Mouse (Mus musculus): Measurements from ENCODE around the gene Cntnap1.
"Not testable (repeated sequence)": the region's sequence is repeated elsewhere in the genome, so short reads cannot be mapped to it uniquely, and the experiment has no call there.

The Cntnap1 gene

DNA sequence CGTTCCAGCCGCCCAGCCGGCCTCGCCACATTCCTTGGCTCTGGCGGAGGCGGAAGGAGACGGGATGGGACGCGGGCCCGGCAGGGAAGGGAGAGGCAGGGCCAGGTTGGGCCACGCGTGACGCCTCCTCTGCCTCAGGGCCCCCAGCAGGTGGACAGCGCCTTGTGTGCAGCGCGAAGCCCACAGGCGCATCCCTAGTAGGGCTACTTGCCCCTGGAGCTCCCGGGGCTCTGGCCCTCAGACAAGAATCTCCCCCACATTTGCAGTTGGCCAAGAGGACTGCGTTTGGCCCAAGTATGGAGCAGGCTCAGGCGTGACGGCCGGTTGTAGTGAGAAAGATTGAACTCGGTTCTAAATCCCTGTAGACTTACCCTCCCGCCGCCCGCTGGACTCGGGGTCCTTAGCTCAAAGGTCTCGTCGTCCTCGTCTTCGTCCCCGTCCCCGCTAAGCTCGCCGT, at the start of gene Cntnap1:
Cntnap1 (plus strand) TSS at position 170 of the 457 bp plus-strand sequence.
- DNase-seq (ENCODE audit: low read depth, low spot score) = no peak

GRCm38 (mm10) chr11:101120545-101121188, 49.7 kb upstream of the Cntnap1 start:
- no peak for DNase-seq (ENCODE audit: low read depth, low spot score)

- not testable (repeated sequence) for DNase-seq (ENCODE audit: low read depth, low spot score)
Observed at GRCm38 (mm10) chr11:101124494-101124893, 45.8 kb upstream of the Cntnap1 start.

GRCm38 (mm10) chr11:101125008-101125407, 45.3 kb upstream of the Cntnap1 start:
- not testable (repeated sequence) for DNase-seq (ENCODE audit: low read depth, low spot score)

DNA sequence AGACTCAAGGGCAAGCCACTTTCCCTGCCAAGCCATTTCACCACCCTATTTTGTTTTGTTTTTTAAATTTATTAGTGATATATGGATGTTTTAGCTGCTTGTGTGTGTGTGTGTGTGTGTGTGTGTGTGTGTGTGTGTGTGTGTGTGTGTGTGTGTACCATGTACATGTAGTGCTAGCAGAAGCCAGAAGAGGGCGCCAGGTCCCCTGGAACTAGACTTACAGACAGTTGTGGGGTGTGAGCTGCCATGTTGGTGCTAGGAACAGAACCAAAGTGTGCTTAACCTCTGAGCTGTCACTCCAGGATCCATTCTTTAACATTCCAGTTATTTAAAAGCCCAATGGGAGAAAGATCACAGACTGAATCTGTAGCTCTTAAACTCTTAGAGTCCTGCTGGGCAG, 43.2 kb upstream of the Cntnap1 start:
- DNase-seq (ENCODE audit: low read depth, low spot score) = no peak

GRCm38 (mm10) chr11:101128996-101129577, 41.2 kb upstream of the Cntnap1 start:
- no peak for DNase-seq (ENCODE audit: low read depth, low spot score)

DNA sequence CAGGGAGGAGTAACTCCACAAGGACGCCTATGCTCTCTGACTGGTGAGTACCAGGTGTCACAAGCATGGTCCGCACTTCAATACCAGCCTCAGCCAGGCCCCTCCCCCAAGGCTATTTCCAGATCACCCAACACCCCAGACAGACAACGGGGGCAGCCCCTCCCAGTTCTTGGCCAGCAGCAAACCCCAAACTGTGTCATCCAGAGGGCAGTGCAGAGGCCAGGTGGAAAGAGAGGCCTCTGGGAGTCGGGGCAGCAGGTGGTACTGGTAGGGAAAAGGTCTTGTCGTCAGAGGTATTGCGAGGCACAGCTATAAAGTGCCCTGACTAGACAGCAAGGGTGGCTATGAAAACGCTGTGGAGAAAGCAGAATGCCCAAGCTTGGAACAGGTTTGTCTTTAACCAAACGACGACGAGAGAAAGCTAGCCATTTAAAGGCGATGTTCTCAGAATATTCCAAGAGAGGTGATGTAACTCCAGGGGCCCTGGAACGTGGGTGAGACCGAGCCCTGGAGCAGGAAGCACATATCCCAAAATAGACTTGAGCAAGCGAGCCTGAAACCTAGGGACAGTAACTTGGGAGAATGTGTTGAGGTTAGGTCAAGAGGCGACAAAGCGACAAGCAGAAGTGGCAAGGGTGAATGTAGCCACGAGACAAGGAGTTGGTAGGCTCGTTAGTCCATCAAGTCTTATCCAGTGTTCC, 40.1 kb upstream of the Cntnap1 start:
- no peak for DNase-seq (ENCODE audit: low read depth, low spot score)

- DNase-seq (ENCODE audit: low read depth, low spot score) = no peak
Observed at GRCm38 (mm10) chr11:101131187-101131586, 39.1 kb upstream of the Cntnap1 start.

GRCm38 (mm10) chr11:101131701-101132100, 38.6 kb upstream of the Cntnap1 start:
- DNase-seq (ENCODE audit: low read depth, low spot score) = no peak

DNA sequence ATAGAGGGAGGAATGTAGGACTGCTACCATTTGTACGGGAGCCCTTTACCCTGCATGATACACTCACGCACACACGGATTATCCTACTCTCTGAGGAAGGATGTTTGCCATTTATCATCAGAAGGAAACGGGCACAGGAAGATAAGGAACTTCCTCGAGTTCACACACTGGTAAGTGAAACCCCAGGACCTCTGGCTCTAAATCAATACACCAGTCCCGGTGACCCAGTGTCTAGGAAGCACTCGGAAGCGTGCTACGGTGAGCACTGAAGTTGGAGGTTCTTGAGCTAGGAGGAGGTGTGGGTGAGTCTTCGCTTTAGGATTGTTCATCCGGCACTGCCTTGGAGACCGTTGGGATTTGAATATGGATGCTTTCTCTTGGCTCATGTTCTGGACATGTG, 37.3 kb upstream of the Cntnap1 start:
- no peak for DNase-seq (ENCODE audit: low read depth, low spot score)

- no peak for DNase-seq (ENCODE audit: low read depth, low spot score)
Observed at GRCm38 (mm10) chr11:101134217-101134865, 36.0 kb upstream of the Cntnap1 start.

GRCm38 (mm10) chr11:101137000-101137399, 33.3 kb upstream of the Cntnap1 start:
- DNase-seq (ENCODE audit: low read depth, low spot score) = no peak

- DNase-seq (ENCODE audit: low read depth, low spot score) = no peak
Observed at GRCm38 (mm10) chr11:101138536-101139181, 31.7 kb upstream of the Cntnap1 start.

DNA sequence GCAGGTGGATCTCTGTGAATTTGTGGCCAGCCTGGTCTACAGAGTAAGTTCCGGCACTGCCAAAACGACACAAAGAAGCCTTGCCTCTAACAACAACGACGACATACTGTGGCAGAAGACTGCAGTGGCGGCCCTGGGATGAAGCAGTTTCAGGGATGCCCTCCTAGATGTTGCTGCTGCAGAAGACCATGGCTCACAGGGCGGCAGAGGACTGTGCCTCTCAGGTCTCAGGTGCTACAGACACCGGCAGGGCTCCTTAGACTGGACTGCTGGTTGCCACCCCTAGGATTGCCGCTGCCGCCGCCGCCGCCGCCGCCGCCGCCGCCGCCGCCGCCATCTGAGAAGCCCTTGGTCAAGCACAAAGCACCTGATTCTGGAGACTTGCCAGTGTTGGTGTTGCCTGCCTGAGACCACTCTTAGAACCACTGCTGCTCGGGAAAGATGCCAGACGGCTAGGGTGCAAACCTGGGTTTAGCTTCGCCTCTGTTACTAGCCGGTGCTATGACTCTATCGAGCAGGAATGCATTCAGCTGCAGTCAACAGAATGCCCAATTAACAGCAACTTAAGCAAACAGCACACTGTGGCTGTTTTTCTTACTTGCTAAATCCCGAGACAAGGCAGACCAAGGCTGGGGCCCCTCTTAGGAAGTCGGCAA, 30.0 kb upstream of the Cntnap1 start:
- no peak for DNase-seq (ENCODE audit: low read depth, low spot score)

DNA sequence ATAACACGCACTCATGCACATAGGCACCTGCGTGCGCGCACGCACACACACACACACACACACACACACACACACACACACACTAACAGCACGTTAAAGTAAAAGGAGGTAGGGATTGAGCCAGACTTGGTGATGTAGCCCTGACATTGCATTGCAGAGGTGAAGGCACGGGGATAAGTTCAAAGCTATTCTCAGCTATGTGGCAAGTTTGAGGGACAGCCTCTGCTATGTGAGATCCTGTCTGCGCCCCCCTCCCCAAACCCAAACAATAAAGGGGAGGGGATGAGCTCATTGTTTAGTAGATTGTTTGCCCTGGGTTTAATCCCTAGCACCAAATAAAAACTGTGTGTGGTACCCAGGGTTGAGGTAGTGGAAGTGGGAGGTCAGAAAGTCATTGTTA, 29.2 kb upstream of the Cntnap1 start:
- no peak for DNase-seq (ENCODE audit: low read depth, low spot score)

DNA sequence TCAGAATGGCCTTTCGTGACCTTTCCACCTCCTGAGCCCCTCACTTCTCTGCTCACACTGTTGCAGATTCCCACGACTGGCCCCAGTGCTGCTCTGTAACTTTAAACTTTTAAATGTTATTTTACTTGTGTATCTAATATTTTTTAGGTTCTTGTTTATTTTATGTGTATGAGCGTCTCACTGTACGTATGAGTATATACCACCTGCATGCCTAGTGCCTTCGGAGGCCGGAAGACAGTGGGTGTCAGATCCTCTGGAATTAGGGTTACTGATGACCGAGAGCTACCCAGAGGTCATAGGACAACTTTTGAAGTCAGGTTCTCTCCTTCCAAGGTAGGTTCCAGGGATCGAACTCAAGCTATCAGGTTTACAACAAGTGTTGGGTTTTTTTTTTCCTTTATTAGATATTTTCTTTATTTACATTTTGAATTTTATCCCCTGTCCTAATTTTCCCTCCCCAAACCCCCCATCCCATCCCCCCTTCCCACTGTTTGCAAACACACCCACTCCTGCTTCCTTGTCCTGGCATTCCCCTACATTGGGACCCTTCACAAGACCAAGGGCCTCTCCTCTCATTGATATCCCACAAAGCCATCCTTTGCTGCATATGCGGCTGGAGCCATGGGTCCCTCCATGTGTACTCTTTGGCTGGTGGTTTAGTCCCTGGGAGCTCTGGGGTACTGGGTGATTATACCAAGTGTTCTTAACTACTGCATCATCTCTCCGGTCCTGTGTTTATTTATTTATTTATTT, 27.9 kb upstream of the Cntnap1 start:
- no peak for DNase-seq (ENCODE audit: low read depth, low spot score)

- DNase-seq (ENCODE audit: low read depth, low spot score) = no peak
Observed at GRCm38 (mm10) chr11:101143338-101144225, 26.7 kb upstream of the Cntnap1 start.

DNA sequence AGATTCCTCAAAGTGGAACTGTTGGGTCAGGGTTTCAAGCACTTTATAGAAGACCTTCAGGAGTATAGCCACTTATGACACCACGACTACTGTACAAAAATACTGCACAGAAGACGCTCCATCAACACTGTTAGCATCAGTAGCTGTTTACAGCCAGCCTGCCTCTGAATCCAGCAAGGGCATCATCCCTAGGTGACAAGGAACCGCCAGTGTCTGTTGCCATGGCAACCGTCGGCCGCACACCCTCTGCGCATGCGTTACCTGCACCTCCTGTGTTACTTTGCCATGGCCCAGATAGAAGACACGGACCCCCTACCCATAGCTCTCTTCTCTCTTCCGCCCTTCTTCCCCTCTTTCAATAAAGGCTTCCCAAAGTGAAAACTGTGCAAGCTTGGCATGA, 23.9 kb upstream of the Cntnap1 start:
- no peak for DNase-seq (ENCODE audit: low read depth, low spot score)

DNA sequence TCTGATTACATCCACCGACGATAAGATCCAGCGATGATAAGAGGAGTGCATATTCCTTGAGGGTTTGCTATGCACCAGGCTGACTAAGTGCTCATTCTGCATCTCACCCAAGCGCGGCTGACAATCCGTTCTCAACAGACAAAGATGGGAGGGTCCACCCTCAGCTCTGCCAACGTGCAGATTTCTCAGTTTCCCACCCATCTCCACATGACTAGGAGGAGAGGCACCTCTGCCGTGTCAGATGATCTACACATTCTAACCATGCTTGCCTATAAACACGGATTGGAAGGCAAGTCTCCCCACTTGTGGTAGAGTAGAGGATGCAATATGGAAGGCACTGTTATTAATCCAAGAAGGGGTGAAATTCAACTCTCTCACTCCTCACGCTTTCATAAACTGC, 21.6 kb upstream of the Cntnap1 start:
- DNase-seq (ENCODE audit: low read depth, low spot score) = no peak

Data from brain, embryonic 18.5 days (tissue).